Mouse (Mus musculus): ENCODE data around the gene Ndufa9.

Ndufa9 gene

DNA sequence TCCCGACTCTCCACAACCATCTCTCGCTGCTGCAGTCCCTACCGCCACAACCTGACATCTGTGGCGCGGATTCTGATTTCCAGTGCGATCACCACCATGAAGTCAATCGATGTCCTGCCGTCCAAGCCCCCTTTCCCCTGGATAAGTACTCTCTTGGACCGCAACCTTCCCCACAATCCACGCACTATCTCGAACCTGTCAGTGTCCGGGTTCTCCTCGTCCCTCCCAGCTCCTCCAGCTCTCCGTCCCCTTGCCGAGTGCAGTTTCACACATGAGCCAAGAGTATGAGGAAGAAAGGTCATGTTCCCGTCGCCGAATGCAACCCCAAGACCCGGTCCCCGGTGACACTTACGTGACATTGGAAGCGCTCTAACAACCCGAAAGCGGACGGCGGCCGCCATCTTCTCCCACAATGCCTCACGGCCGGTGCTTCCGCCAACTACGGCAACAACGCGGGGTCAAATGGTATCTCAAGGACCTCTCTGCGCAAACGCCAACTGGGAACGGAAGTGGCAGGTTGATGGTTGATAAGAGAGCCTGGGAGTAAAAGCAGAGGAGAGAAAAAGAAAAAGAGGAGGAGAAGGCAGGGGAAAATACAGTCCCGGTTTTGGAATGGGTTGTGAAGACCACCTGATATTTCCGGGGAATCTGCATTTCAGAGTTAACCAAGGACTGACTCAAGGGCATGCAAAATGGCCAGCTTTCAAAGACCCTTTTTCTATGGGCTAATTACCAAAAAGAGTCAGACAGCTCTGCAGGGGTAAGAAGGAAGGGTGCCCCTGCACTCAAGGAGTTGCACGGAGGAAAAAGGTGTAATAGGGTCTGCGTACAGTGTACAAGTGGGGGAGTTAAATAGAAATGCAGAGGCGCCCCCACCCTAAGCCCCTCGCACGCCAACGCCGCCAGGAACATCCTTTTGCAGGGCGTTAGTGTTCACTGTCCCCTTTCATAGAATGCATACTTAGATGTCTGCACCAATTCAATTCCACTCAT lies at the start of gene Ndufa9:
Ndufa9 (minus strand) TSS at position 425 of the 993 bp plus-strand sequence.
- peak; percentile 94 for DNase-seq (ENCODE audit: low read depth, low spot score)

DNA sequence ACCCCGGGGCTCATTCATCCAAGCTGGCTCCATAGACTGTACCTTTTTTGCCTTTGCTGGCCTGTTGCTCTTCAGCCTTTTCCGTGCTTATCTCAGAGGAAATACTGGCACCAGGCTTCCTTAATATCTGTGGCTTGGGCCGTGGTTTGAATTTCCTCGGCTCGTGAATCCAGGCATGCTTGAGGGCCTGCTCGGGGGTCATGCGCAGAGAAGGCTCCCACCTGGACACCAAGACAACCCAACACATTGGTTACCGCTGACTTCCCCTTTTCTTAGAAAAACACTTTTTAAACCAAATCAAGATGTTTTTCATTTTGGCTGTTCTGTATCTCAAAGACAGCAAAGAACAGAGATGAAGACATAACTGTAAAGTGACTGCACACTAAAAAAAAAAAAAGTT lies 28.2 kb upstream of the Ndufa9 start:
- no peak for DNase-seq (ENCODE audit: low read depth, low spot score)

DNA sequence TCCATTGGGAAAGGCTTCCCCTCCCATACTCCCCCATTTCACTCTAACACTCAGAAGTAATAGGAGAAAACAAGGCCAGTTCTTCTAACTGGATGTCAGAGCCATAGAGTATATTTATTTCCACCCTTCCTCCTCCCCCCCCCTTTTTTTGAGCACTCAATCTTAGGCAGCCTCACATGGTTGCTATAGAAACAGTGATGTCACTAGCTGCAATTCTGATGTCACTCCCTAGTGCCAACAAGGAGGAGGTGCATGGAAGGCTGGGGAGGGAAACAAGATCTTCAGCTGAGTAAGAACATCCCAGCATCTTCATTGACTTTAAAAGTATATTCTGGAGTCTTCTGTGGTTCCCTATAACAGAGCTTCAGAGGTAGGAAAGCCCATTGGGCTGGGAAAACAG lies 3.9 kb upstream of the Ndufa9 start, which contains the start of gene Akap3:
Akap3 (plus strand) TSS at position 218 of the 400 bp plus-strand sequence.
- no peak for DNase-seq (ENCODE audit: low read depth, low spot score)

DNA sequence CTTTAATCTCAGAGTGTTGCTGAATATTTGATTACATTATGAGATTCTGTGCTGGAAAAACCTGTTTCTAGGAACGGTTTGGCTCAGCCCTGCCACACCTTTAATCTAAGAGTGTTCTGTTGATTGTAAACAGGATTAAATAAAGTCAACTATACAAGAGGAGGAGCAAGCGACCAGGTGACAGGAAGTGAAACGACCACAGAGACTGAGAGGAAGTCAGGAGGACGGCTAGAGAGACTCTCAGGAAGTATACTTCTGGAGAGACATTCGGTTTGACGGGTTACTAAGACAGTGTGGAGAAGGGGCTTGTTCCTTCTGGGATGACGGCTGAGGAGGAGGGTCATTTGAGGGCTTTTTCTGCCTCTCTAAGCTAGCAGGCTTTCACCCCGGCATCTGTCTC lies 12.3 kb downstream of the Ndufa9 start:
- no peak for DNase-seq (ENCODE audit: low read depth, low spot score)

- no peak for DNase-seq (ENCODE audit: low read depth, low spot score)
These were observed 25.8 kb downstream of the Ndufa9 start for GRCm38 (mm10) chr6:126823087-126823486.

GRCm38 (mm10) chr6:126816338-126816737 lies 32.6 kb downstream of the Ndufa9 start:
- no peak for DNase-seq (ENCODE audit: low read depth, low spot score)

GRCm38 (mm10) chr6:126815206-126815750 lies 33.7 kb downstream of the Ndufa9 start:
- no peak for DNase-seq (ENCODE audit: low read depth, low spot score)

GRCm38 (mm10) chr6:126811481-126811880 lies 37.5 kb downstream of the Ndufa9 start:
- no peak for DNase-seq (ENCODE audit: low read depth, low spot score)

- DNase-seq (ENCODE audit: low read depth, low spot score), result no peak
These were observed 40.4 kb downstream of the Ndufa9 start for GRCm38 (mm10) chr6:126808561-126808960.

GRCm38 (mm10) chr6:126808134-126808533 lies 40.8 kb downstream of the Ndufa9 start:
- no peak for DNase-seq (ENCODE audit: low read depth, low spot score)

- DNase-seq (ENCODE audit: low read depth, low spot score), result peak; percentile 6
These were observed 42.2 kb downstream of the Ndufa9 start for GRCm38 (mm10) chr6:126806783-126807182.

GRCm38 (mm10) chr6:126802946-126803345 lies 46.0 kb downstream of the Ndufa9 start:
- DNase-seq (ENCODE audit: low read depth, low spot score), result no peak

DNA sequence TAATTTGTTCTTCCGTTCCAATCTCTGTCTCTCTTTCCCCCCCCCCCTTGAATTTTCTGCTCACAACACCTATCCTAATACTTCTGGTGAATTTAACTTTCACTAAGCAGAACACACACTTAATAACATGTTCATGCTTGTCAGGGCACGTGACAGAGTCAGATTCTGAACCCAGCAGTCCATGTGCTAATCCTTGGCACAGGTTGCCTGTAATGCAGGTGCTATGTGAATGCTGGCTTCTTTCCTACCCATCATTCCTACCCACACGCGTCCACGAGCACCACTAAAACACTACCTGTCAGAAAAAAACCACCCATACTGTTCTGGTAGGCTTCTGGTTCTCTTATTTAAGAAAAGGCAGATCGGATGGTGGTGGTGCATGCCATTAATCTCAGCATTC lies 54.2 kb downstream of the Ndufa9 start:
- DNase-seq (ENCODE audit: low read depth, low spot score), result no peak

GRCm38 (mm10) chr6:126793689-126794088 lies 55.2 kb downstream of the Ndufa9 start:
- DNase-seq (ENCODE audit: low read depth, low spot score), result no peak

DNA sequence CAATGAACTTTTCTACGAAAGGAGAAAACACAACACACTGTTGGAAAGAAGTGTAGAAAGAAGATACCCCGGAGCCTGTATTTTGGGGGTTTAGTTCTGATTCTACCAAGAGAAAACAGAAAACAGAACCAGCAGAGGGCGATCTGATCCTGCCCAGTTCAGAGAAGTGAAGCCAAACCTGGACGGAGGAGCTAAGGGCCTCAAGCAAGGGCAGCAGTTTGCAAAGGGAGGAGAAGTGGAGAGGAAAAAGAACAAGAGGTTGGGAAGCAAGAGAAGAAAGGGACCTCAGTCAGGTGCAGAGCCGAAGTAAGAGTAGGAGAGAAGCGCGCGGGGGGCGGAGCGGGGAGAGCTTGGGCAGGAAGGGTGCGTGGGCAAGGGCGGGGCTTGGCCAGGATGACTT lies 57.0 kb downstream of the Ndufa9 start:
- DNase-seq (ENCODE audit: low read depth, low spot score), result peak; percentile 44

- DNase-seq (ENCODE audit: low read depth, low spot score), result no peak
These were observed 57.4 kb downstream of the Ndufa9 start for GRCm38 (mm10) chr6:126791488-126791887.

- no peak for DNase-seq (ENCODE audit: low read depth, low spot score)
These were observed 60.1 kb downstream of the Ndufa9 start for GRCm38 (mm10) chr6:126788863-126789262.

DNA sequence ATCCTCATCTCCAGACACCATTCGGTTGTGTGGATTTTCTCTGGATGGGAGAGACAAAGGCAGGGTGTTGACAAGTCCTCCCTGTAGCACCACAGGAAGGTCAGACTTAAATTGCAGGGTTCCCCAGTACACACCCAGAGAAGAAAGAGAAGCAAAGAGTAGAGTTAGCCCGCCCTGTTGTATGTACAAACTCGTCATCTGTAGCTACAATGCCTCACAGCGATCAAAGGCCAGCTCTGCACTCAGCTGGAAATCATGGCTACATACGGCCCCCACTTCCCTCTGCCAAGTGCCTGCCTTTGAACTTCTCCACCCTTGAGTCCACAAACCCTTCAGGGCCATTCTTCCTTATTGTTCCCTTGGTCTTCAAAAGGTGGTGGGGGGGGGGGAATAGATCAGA lies 64.7 kb downstream of the Ndufa9 start:
- no peak for DNase-seq (ENCODE audit: low read depth, low spot score)

- no peak for DNase-seq (ENCODE audit: low read depth, low spot score)
These were observed 65.3 kb downstream of the Ndufa9 start for GRCm38 (mm10) chr6:126783651-126784066.

GRCm38 (mm10) chr6:126783056-126783455 lies 65.9 kb downstream of the Ndufa9 start:
- DNase-seq (ENCODE audit: low read depth, low spot score), result no peak

DNA sequence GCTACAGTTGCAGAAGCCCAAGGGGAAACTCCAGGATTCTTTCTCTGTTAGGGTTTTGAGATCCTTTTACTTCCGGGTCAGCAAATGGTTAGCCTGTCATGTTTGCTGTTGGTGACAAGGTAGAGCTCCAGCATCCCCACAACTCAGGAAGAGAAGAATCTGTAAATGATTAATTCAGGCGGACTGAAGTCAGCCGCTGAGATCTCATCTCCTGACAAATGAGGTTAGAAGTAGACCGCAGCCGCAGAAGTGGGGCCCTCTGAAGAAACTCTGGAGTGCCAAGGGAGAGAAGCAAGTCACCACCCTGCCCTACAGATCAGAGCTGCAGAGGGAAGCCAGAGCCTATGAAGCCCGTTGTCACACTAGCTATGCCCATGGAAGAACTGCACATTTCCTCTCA lies 71.0 kb downstream of the Ndufa9 start:
- DNase-seq (ENCODE audit: low read depth, low spot score), result no peak

- DNase-seq (ENCODE audit: low read depth, low spot score), result no peak
These were observed 75.1 kb downstream of the Ndufa9 start for GRCm38 (mm10) chr6:126773873-126774272.

DNA sequence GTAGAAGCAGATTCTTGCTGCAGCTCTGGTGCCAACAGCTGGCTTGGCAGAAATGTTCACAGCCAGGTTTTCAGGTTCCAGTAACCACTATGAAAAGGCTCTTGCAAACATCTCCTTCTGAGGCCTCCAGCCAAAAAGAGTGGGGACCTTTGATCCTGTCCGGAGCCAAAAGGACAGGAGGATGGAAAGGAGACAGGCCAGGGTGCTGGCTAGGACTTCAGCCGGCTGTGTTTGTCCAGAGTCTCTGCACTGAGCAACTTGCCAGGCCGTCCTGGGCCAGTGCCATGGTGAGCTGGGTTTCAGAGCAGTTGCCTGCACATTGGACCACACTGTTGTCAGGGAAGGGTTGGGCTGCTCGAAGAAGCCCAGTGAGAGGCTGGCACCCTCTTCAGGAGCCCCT lies 76.6 kb downstream of the Ndufa9 start:
- DNase-seq (ENCODE audit: low read depth, low spot score), result no peak

Measured in mesoderm, embryonic 11.5 days (tissue).